ENCODE assay signal across 15 mouse cellular contexts in the genomic region with DNA sequence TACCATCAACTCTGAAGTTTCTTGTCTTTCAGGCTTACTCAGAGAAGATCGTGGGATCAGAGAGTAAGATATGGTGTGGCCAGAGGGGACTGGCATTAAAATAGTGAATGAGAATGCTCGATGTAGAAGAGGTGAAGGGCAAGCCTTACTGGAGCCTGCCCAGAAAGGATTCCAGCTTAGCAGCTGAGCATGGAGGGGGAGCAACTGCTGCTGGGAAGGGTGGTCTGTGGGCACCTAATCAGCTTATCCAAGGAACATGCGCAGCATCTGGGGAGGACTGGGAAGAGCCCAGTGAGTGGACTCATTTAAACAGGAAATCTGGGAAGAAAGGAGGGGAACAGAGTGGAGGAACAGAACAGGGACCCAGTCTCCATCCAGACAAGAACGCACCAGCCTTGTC.
"Had no signal": no experiment of that assay in that cellular context is flagged by ENCODE, and none has a peak within 500 bp of the region (broad histone marks: within the 10 kb centered on the region; RNA-seq: fewer than 3 reads in every experiment).

No protein-coding gene starts in this region.

- H3K27me3 ChIP-seq: limb, embryonic 12.5 days; liver, embryonic 13.5 days; lung, embryonic 15.5 days; midbrain, embryonic 15.5 days; stomach, embryonic 15.5 days had no signal

- H3K4me2 ChIP-seq: limb, embryonic 12.5 days; liver, embryonic 13.5 days; lung, embryonic 15.5 days; midbrain, embryonic 15.5 days; stomach, embryonic 15.5 days had no signal

- H3K27ac ChIP-seq: liver, embryonic 13.5 days; midbrain, embryonic 15.5 days; stomach, embryonic 15.5 days had no signal

- H3K9me3 ChIP-seq: liver, embryonic 13.5 days; lung, embryonic 15.5 days; midbrain, embryonic 15.5 days; stomach, embryonic 15.5 days had no signal

- H3K4me3 ChIP-seq: limb, embryonic 12.5 days; liver, embryonic 13.5 days; lung, embryonic 15.5 days; midbrain, embryonic 15.5 days; stomach, embryonic 15.5 days had no signal

- H3K9ac ChIP-seq: limb, embryonic 12.5 days; liver, embryonic 13.5 days; liver, postnatal 0 days; lung, embryonic 15.5 days; midbrain, embryonic 15.5 days; stomach, embryonic 15.5 days had no signal

- DNase-seq: kidney, adult 18-20 months; kidney, postnatal 10 days; layer of hippocampus, postnatal 36 days; liver; liver, embryonic 13.5 days; liver, postnatal 0 days; lung, postnatal 14 days; right cerebral cortex, postnatal 4 days; spleen, adult 18-20 months; thymus, postnatal 36 days had no signal

- H3K36me3 ChIP-seq: limb, embryonic 12.5 days; liver, embryonic 13.5 days; lung, embryonic 15.5 days; midbrain, embryonic 15.5 days; stomach, embryonic 15.5 days had no signal

- ATAC-seq: inflammation-experienced regulatory T-cells, adult 6 months; liver, postnatal 0 days; midbrain, embryonic 15.5 days had no signal
